Mouse (Mus musculus) bone marrow, adult 2 months (tissue): ENCODE measurements around the gene Tbk1.
A peak's percentile ranks its signal among the peaks of the same experiment; 100 is the strongest.

ENCODE experiments used
- CTCF ChIP-seq: fragments of 200-500 bp; IDR thresholded peaks from 2 replicates; pipeline ENCODE4 v1.5.1; 2011; ENCODE audit warnings: low read length, control low read depth; ENCODE audit not compliant: control insufficient read depth, insufficient read depth
- POLR2A ChIP-seq: fragments of 200-500 bp; IDR thresholded peaks from 2 replicates; pipeline ENCODE4 v1.6.1; 2011; ENCODE audit warnings: low read depth, mild to moderate bottlenecking, control low read depth, low read length, borderline replicate concordance; ENCODE audit not compliant: control insufficient read depth

DNA sequence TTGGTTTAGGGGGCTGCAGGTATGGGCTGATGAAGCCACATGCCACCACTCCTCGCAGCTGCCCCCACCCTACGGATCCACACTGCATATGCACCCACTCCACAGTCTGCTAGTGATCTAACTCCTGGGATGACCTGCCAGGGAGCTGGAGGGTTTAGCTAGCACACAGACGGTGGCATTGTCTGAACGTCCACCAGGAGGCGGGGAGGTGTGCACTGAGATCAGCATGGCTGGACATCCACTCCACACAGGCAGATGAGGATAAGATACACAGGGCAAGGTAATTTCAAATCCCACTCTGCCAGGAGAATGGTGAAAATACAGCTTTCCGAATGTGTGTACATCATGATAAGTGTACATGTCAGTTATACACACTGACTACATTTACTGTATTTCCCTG lies 30.3 kb downstream of the Tbk1 start:
- TF ChIP-seq POLR2A, result no peak
- peak; percentile 57; the same call in 1 of the 2 replicates for TF ChIP-seq CTCF
